Mouse (Mus musculus) ES-E14 (cell line): ENCODE results near the gene Tmem202. TPM values are rescaled to one million over a fixed set of nuclear protein-coding genes. Genes with fewer than 3 reads are reported as not detected.

Source experiments
- DNase-seq: peaks from one replicate; pipeline ENCODE4 v3.0.0-alpha.2; 2013; ENCODE audit warnings: low read depth, low spot score
- H3K27ac ChIP-seq: 2 replicates; pipeline ENCODE4 v1.5.1; 2012; ENCODE audit warnings: low read depth, mild to moderate bottlenecking, low read length, moderate library complexity, mixed read lengths; ENCODE audit not compliant: poor library complexity, insufficient read depth, severe bottlenecking
- H3K36me3 ChIP-seq: 2 replicates; pipeline ENCODE4 v1.6.1; 2012; ENCODE audit warnings: mild to moderate bottlenecking, low read length, moderate library complexity, mixed read lengths; ENCODE audit not compliant: control insufficient read depth, poor library complexity, insufficient read depth, severe bottlenecking
- H3K4me1 ChIP-seq, 2 experiments: fragments of 150-350 bp in 1 of 2; sonication (generic) in 1 of 2; 2 replicates each; pipeline ENCODE4 v1.6.1; 2012; ENCODE audit warnings: low read length in 2 of 2, mild to moderate bottlenecking in 1 of 2, mixed read lengths in 1 of 2; ENCODE audit not compliant: control insufficient read depth in 2 of 2, insufficient read depth in 2 of 2, poor library complexity in 1 of 2
- H3K4me3 ChIP-seq, 2 experiments: fragments of 150-350 bp in 1 of 2; sonication (generic) in 1 of 2; 2 replicates each; pipeline ENCODE4 v1.5.1; 2012; ENCODE audit warnings: low read length in 2 of 2, low read depth in 1 of 2, mild to moderate bottlenecking in 1 of 2, mixed read lengths in 1 of 2; ENCODE audit not compliant: insufficient read depth in 1 of 2, poor library complexity in 1 of 2, severe bottlenecking in 1 of 2
- H3K9ac ChIP-seq: 2 replicates; pipeline ENCODE4 v1.6.1; 2012; ENCODE audit warnings: low read depth, mild to moderate bottlenecking, low read length, mixed read lengths; ENCODE audit not compliant: poor library complexity, insufficient read depth, severe bottlenecking
- H3K9me3 ChIP-seq: fragments of 150-350 bp; sonication (generic); 2 replicates; pipeline ENCODE4 v1.6.1; 2012; ENCODE audit warnings: low read depth, mild to moderate bottlenecking, low read length; ENCODE audit not compliant: control insufficient read depth, insufficient read depth
- CHD2 ChIP-seq: IDR thresholded peaks from 2 replicates; pipeline ENCODE4 v1.6.1; 2014; ENCODE audit warnings: mild to moderate bottlenecking, low read depth, low read length, inconsistent platforms
- HCFC1 ChIP-seq: IDR thresholded peaks from 2 replicates; pipeline ENCODE4 v1.6.1; 2012; ENCODE audit warnings: low read length, inconsistent platforms, borderline replicate concordance; ENCODE audit not compliant: insufficient read depth
- MAFK ChIP-seq: IDR thresholded peaks from 2 replicates; pipeline ENCODE4 v1.6.1; 2014; ENCODE audit warnings: mild to moderate bottlenecking, low read depth, low read length, inconsistent platforms; ENCODE audit not compliant: insufficient read depth
- ZC3H11A ChIP-seq: IDR thresholded peaks from 2 replicates; pipeline ENCODE4 v1.6.1; 2012; ENCODE audit warnings: low read depth, mild to moderate bottlenecking, inconsistent platforms, low read length, borderline replicate concordance
- ZNF384 ChIP-seq: IDR thresholded peaks from 2 replicates; pipeline ENCODE4 v1.6.1; 2012; ENCODE audit warnings: low read depth, low read length, inconsistent platforms
- in situ Hi-C, 2 experiments: fragments of 600-800 bp; cut with MboI; formaldehyde crosslinking; loops; one replicate each; pipeline ENCODE4 v1.15.1; 2025; ENCODE audit warnings: low sequenced_read_pairs in 2 of 2, inconsistent platforms in 1 of 2; ENCODE audit not compliant: unreplicated experiment in 2 of 2
- total RNA-seq: library from RNA; depleted of rRNA; stranded (reverse); fragments of 300-350 nt; gene quantifications from 2 replicates; pipeline ENCODE4 v1.2.3, GENCODE M21; 2012

The Tmem202 gene
- total RNA-seq, 1 experiment, result not detected

DNA sequence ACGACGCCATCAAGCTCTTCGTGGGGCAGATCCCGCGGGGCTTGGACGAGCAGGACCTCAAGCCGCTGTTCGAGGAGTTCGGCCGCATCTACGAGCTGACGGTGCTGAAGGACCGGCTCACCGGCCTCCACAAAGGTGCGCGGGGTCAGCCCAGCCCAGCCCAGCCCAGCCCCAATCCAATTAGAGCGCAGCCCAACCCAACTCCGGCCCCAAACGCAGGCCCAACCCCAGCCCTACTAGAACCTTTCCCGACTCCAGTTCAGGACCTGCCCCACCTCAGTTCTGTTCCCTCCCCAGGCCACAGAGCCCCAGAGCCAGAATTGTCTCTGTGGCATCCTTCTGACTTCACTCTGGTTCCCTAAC is 38.8 kb upstream of the Tmem202 start:
- no peaks in the 10 kb centered on the region for H3K9me3 ChIP-seq
- H3K4me3 ChIP-seq, result peak overlapping the region; percentile 56 to 72
- peaks cover 2% of the 10 kb centered on the region in 2 experiments; a peak in 1 of 4 replicates for H3K4me1 ChIP-seq
- in situ Hi-C loops, result no loop called here
- H3K36me3 ChIP-seq, result no peaks in the 10 kb centered on the region
- DNase-seq, result no peak
- no peak overlapping the region for H3K9ac ChIP-seq
- H3K27ac ChIP-seq, result no peak overlapping the region
- TF ChIP-seq MAFK (no peak), ZNF384 (no peak), HCFC1 (no peak), ZC3H11A (no peak), CHD2 (no peak)

- peak; percentile 95 for DNase-seq
- Histone ChIP-seq H3K9me3 (no peaks in the 10 kb centered on the region), H3K36me3 (no peaks in the 10 kb centered on the region), H3K9ac (no peak within 1 kb of the TSS), H3K4me3 (peak within 1 kb of the TSS; percentile 62 to 72), H3K27ac (no peak within 1 kb of the TSS), H3K4me1 (peaks cover 0 to 2% of the 10 kb centered on the region in 2 experiments; a peak in 1 of 4 replicates)
- in situ Hi-C loops, result no loop called here
- no peak for TF ChIP-seq HCFC1
- no peak for TF ChIP-seq MAFK
- TF ChIP-seq ZNF384, result no peak
- no peak for TF ChIP-seq CHD2
- no peak for TF ChIP-seq ZC3H11A
Observed at GRCm38 (mm10) chr9:59577844-59578504, 38.3 kb upstream of the Tmem202 start, which contains the start of gene Celf6. TSS of gene Celf6 (plus strand) at chr9:59577917.

DNA sequence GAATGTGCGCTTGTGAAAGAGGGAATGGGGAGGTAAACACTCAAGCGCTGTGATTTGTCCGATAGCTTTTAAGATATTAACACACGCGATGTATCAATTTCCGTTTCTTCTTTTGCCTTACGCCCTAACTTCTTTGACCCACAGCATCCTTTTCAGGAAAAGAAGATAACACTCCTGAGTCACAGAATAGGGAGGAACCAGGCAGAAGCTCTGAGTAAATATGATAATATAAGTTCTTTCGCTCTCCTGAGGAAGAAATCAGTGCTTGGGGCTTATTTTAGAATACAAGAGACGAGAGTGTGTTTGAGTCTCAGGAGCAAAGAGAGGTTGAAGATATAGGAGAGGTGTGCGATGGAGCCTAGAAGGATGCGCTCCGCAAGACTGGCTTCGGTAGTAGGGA is 37.8 kb upstream of the Tmem202 start:
- Histone ChIP-seq H3K4me1 (peaks cover 0 to 2% of the 10 kb centered on the region in 2 experiments; a peak in 1 of 4 replicates), H3K36me3 (no peaks in the 10 kb centered on the region), H3K9me3 (no peaks in the 10 kb centered on the region), H3K27ac (no peak overlapping the region), H3K9ac (no peak overlapping the region), H3K4me3 (peak overlapping the region; percentile 62 to 72)
- TF ChIP-seq CHD2 (no peak), MAFK (no peak), HCFC1 (no peak), ZC3H11A (no peak), ZNF384 (no peak)
- in situ Hi-C loops, result no loop called here
- no peak for DNase-seq

DNA sequence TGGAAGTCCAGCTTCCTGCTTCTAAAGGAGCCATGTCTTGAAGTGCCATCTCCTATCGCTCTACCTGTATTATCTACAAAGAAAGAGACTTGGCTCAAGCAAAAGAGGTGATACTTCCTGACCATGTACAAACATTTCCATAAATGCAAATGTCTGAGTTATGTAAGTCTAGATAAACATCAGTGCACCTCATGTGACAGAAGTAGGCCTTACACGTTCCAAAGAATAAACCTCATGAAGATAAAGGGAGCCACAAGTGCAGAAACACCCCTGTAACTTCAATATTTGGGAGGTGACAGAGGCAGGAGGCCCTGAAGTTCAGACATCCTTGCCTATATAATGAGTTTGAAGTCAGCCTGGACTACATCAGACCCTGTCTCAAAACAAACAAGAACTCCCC is 32.2 kb upstream of the Tmem202 start:
- H3K36me3 ChIP-seq, result no peaks in the 10 kb centered on the region
- DNase-seq, result no peak
- TF ChIP-seq HCFC1 (no peak), ZNF384 (no peak), CHD2 (no peak), MAFK (no peak)
- no peak overlapping the region for H3K4me3 ChIP-seq
- no peak overlapping the region for H3K9ac ChIP-seq
- in situ Hi-C loops, result no loop called here
- no peak overlapping the region for H3K27ac ChIP-seq
- no peaks in the 10 kb centered on the region for H3K9me3 ChIP-seq
- H3K4me1 ChIP-seq, result no peaks in the 10 kb centered on the region
